Mouse (Mus musculus): ENCODE data around the gene Pex5l. TPM values are rescaled to one million over a fixed set of nuclear protein-coding genes. Genes with fewer than 3 reads are reported as not detected.

Pex5l gene
- polyA plus RNA-seq, 1 experiment: 0.70 TPM

- H3K27ac ChIP-seq (ENCODE audit: insufficient read depth, low read depth, low read length): no peak overlapping the region
- no peaks in the 10 kb centered on the region for H3K36me3 ChIP-seq (ENCODE audit: control insufficient read depth, insufficient read depth, low read length)
- no peak overlapping the region for H3K4me3 ChIP-seq (ENCODE audit: low read depth, low read length)
- no peaks in the 10 kb centered on the region for H3K4me1 ChIP-seq (ENCODE audit: control insufficient read depth, insufficient read depth, insufficient read length, low read length)
- no peak for TF ChIP-seq POLR2A (IDR thresholded peaks at IDR 0.05; ENCODE audit: low read depth, low read length)
- 72% methylated on average over 2 of the region's 2 CpGs for WGBS
- no peaks in the 10 kb centered on the region for H3K27me3 ChIP-seq (ENCODE audit: control insufficient read depth, insufficient read depth, low read length)
These were observed 37.3 kb downstream of the Pex5l start for GRCm38 (mm10) chr3:33105785-33106184.

GRCm38 (mm10) chr3:33103501-33103900 lies 39.5 kb downstream of the Pex5l start:
- no peaks in the 10 kb centered on the region for H3K4me1 ChIP-seq (ENCODE audit: control insufficient read depth, insufficient read depth, insufficient read length, low read length)
- TF ChIP-seq POLR2A (IDR thresholded peaks at IDR 0.05; ENCODE audit: low read depth, low read length) (no peak), CTCF (IDR thresholded peaks at IDR 0.05; ENCODE audit: extremely low read depth, insufficient read length, insufficient replicate concordance, low read depth, low read length) (no peak)
- H3K27me3 ChIP-seq (ENCODE audit: control insufficient read depth, insufficient read depth, low read length): no peaks in the 10 kb centered on the region
- 89% methylated on average over 6 of the region's 6 CpGs for WGBS
- H3K27ac ChIP-seq (ENCODE audit: insufficient read depth, low read depth, low read length): no peak overlapping the region
- no peak overlapping the region for H3K4me3 ChIP-seq (ENCODE audit: low read depth, low read length)
- no peaks in the 10 kb centered on the region for H3K36me3 ChIP-seq (ENCODE audit: control insufficient read depth, insufficient read depth, low read length)

- TF ChIP-seq CTCF (IDR thresholded peaks at IDR 0.05; ENCODE audit: extremely low read depth, insufficient read length, insufficient replicate concordance, low read depth, low read length): no peak
- no peak for TF ChIP-seq POLR2A (IDR thresholded peaks at IDR 0.05; ENCODE audit: low read depth, low read length)
- no peaks in the 10 kb centered on the region for H3K36me3 ChIP-seq (ENCODE audit: control insufficient read depth, insufficient read depth, low read length)
- H3K27me3 ChIP-seq (ENCODE audit: control insufficient read depth, insufficient read depth, low read length): no peaks in the 10 kb centered on the region
- H3K4me3 ChIP-seq (ENCODE audit: low read depth, low read length): no peak overlapping the region
- no peak overlapping the region for H3K27ac ChIP-seq (ENCODE audit: insufficient read depth, low read depth, low read length)
- no peaks in the 10 kb centered on the region for H3K4me1 ChIP-seq (ENCODE audit: control insufficient read depth, insufficient read depth, insufficient read length, low read length)
- WGBS: 78% methylated on average over 9 of the region's 9 CpGs
These were observed 44.3 kb downstream of the Pex5l start for GRCm38 (mm10) chr3:33098550-33099295.

GRCm38 (mm10) chr3:33093646-33094045 lies 49.4 kb downstream of the Pex5l start:
- Histone ChIP-seq H3K4me3 (ENCODE audit: low read depth, low read length) (no peak overlapping the region), H3K4me1 (ENCODE audit: control insufficient read depth, insufficient read depth, insufficient read length, low read length) (no peaks in the 10 kb centered on the region), H3K27me3 (ENCODE audit: control insufficient read depth, insufficient read depth, low read length) (no peaks in the 10 kb centered on the region), H3K36me3 (ENCODE audit: control insufficient read depth, insufficient read depth, low read length) (no peaks in the 10 kb centered on the region), H3K27ac (ENCODE audit: insufficient read depth, low read depth, low read length) (no peak overlapping the region)
- TF ChIP-seq POLR2A (IDR thresholded peaks at IDR 0.05; ENCODE audit: low read depth, low read length): no peak
- no peak for TF ChIP-seq CTCF (IDR thresholded peaks at IDR 0.05; ENCODE audit: extremely low read depth, insufficient read length, insufficient replicate concordance, low read depth, low read length)
- 70% methylated on average over 6 of the region's 6 CpGs for WGBS

- Histone ChIP-seq H3K27ac (ENCODE audit: insufficient read depth, low read depth, low read length) (no peak overlapping the region), H3K4me3 (ENCODE audit: low read depth, low read length) (no peak overlapping the region), H3K4me1 (ENCODE audit: control insufficient read depth, insufficient read depth, insufficient read length, low read length) (no peaks in the 10 kb centered on the region), H3K36me3 (ENCODE audit: control insufficient read depth, insufficient read depth, low read length) (no peaks in the 10 kb centered on the region), H3K27me3 (ENCODE audit: control insufficient read depth, insufficient read depth, low read length) (no peaks in the 10 kb centered on the region)
- 43% methylated on average over 9 of the region's 9 CpGs for WGBS
- TF ChIP-seq CTCF (IDR thresholded peaks at IDR 0.05; ENCODE audit: extremely low read depth, insufficient read length, insufficient replicate concordance, low read depth, low read length): no peak
- TF ChIP-seq POLR2A (IDR thresholded peaks at IDR 0.05; ENCODE audit: low read depth, low read length): no peak
These were observed 53.0 kb downstream of the Pex5l start for GRCm38 (mm10) chr3:33090001-33090400.

- Histone ChIP-seq H3K4me1 (ENCODE audit: control insufficient read depth, insufficient read depth, insufficient read length, low read length) (no peaks in the 10 kb centered on the region), H3K27ac (ENCODE audit: insufficient read depth, low read depth, low read length) (no peak overlapping the region), H3K4me3 (ENCODE audit: low read depth, low read length) (no peak overlapping the region), H3K27me3 (ENCODE audit: control insufficient read depth, insufficient read depth, low read length) (no peaks in the 10 kb centered on the region), H3K36me3 (ENCODE audit: control insufficient read depth, insufficient read depth, low read length) (no peaks in the 10 kb centered on the region)
- WGBS: 56% methylated on average over 2 of the region's 2 CpGs
- TF ChIP-seq POLR2A (IDR thresholded peaks at IDR 0.05; ENCODE audit: low read depth, low read length): no peak
- no peak for TF ChIP-seq CTCF (IDR thresholded peaks at IDR 0.05; ENCODE audit: extremely low read depth, insufficient read length, insufficient replicate concordance, low read depth, low read length)
These were observed 53.6 kb downstream of the Pex5l start for GRCm38 (mm10) chr3:33089470-33089869.

GRCm38 (mm10) chr3:33088276-33088675 lies 54.8 kb downstream of the Pex5l start:
- no peak overlapping the region for H3K4me3 ChIP-seq (ENCODE audit: low read depth, low read length)
- H3K4me1 ChIP-seq (ENCODE audit: control insufficient read depth, insufficient read depth, insufficient read length, low read length): no peaks in the 10 kb centered on the region
- 50% methylated on average over 4 of the region's 4 CpGs for WGBS
- TF ChIP-seq POLR2A (IDR thresholded peaks at IDR 0.05; ENCODE audit: low read depth, low read length) (no peak), CTCF (IDR thresholded peaks at IDR 0.05; ENCODE audit: extremely low read depth, insufficient read length, insufficient replicate concordance, low read depth, low read length) (no peak)
- no peak overlapping the region for H3K27ac ChIP-seq (ENCODE audit: insufficient read depth, low read depth, low read length)
- no peaks in the 10 kb centered on the region for H3K27me3 ChIP-seq (ENCODE audit: control insufficient read depth, insufficient read depth, low read length)
- H3K36me3 ChIP-seq (ENCODE audit: control insufficient read depth, insufficient read depth, low read length): no peaks in the 10 kb centered on the region

Data from small intestine, adult 2 months (tissue).